Mouse (Mus musculus) cerebellum, adult 2 months (tissue): ENCODE measurements at regions not wholly inside any gene's neighbourhood (a gene's known extent, or its start where the extent isn't known, plus 50 kb on each side); places are given as distances from the start of the nearest gene placed in this dataset.

Experiments used
- DNase-seq, 2 experiments: peaks; one replicate each; pipeline ENCODE4 v3.0.0; 2021
- H3K27ac ChIP-seq: fragments of 200-500 bp; 2 replicates; pipeline ENCODE4 v1.5.1; 2012; ENCODE audit warnings: low read length, control low read depth, inconsistent platforms; ENCODE audit not compliant: insufficient read depth
- H3K27me3 ChIP-seq: fragments of 200-500 bp; 2 replicates; pipeline ENCODE4 v1.6.1; 2012; ENCODE audit warnings: inconsistent platforms, mild to moderate bottlenecking, low read length, moderate library complexity; ENCODE audit not compliant: control insufficient read depth, insufficient read depth
- H3K4me1 ChIP-seq: fragments of 200-500 bp; 2 replicates; pipeline ENCODE4 v1.6.1; 2011; ENCODE audit warnings: low read length; ENCODE audit not compliant: control insufficient read depth, insufficient read depth
- H3K4me3 ChIP-seq: fragments of 200-500 bp; replicated peaks from 2 replicates; pipeline ENCODE3; 2011; ENCODE audit warnings: mild to moderate bottlenecking, low read depth, low read length, control low read depth; ENCODE audit not compliant: insufficient read depth
- CTCF ChIP-seq: fragments of 200-500 bp; IDR thresholded peaks from 2 replicates; pipeline ENCODE4 v1.5.1; 2011; ENCODE audit warnings: low read depth, mild to moderate bottlenecking, control low read depth, low read length, moderate library complexity, borderline replicate concordance; ENCODE audit not compliant: insufficient read depth
- POLR2A ChIP-seq: fragments of 200-500 bp; IDR thresholded peaks from 2 replicates; pipeline ENCODE4 v1.6.1; 2011; ENCODE audit warnings: low read length, control low read depth, borderline replicate concordance; ENCODE audit not compliant: insufficient read depth
- WGBS: fragments of 180-500 bp; shearing (Covaris S2); methylation state at CpG from one replicate; pipeline ENCODE4 v1.1.7; 2018; 5-methylcytosine and 5-hydroxymethylcytosine counted together

GRCm38 (mm10) chr2:117543301-117543782 is 200.5 kb upstream of the Rasgrp1 start:
- TF ChIP-seq POLR2A (no peak), CTCF (no peak)
- 23% methylated on average over 7 of the region's 7 CpGs for WGBS
- Histone ChIP-seq H3K4me3 (no peak overlapping the region), H3K4me1 (no peaks in the 10 kb centered on the region), H3K27ac (no peak overlapping the region), H3K27me3 (no peaks in the 10 kb centered on the region)
- DNase-seq, result no peak

GRCm38 (mm10) chr2:117548273-117548672 is 205.5 kb upstream of the Rasgrp1 start:
- H3K4me1 ChIP-seq, result no peaks in the 10 kb centered on the region
- 27% methylated on average over 4 of the region's 4 CpGs for WGBS
- DNase-seq, result no peak
- H3K4me3 ChIP-seq, result no peak overlapping the region
- TF ChIP-seq CTCF, result no peak
- TF ChIP-seq POLR2A, result no peak
- H3K27me3 ChIP-seq, result no peaks in the 10 kb centered on the region
- no peak overlapping the region for H3K27ac ChIP-seq

GRCm38 (mm10) chr2:117556301-117556700 is 213.5 kb upstream of the Rasgrp1 start:
- H3K27ac ChIP-seq, result no peak overlapping the region
- H3K4me1 ChIP-seq, result no peaks in the 10 kb centered on the region
- TF ChIP-seq CTCF (no peak), POLR2A (no peak)
- WGBS, result 77% methylated on average over 2 of the region's 2 CpGs
- DNase-seq, result no peak
- H3K4me3 ChIP-seq, result no peak overlapping the region
- no peaks in the 10 kb centered on the region for H3K27me3 ChIP-seq

- no peaks in the 10 kb centered on the region for H3K27me3 ChIP-seq
- no peak overlapping the region for H3K4me3 ChIP-seq
- 45% methylated on average over 7 of the region's 7 CpGs for WGBS
- H3K4me1 ChIP-seq, result no peaks in the 10 kb centered on the region
- no peak for TF ChIP-seq POLR2A
- TF ChIP-seq CTCF, result no peak
- DNase-seq, result no peak
- H3K27ac ChIP-seq, result no peak overlapping the region
Measured at GRCm38 (mm10) chr2:117570987-117571386, 228.2 kb upstream of the Rasgrp1 start.

- H3K4me3 ChIP-seq, result no peak overlapping the region
- no peak for TF ChIP-seq CTCF
- no peak for TF ChIP-seq POLR2A
- no peaks in the 10 kb centered on the region for H3K27me3 ChIP-seq
- DNase-seq, result no peak
- WGBS, result 43% methylated on average over 3 of the region's 3 CpGs
- no peaks in the 10 kb centered on the region for H3K4me1 ChIP-seq
- no peak overlapping the region for H3K27ac ChIP-seq
Measured at GRCm38 (mm10) chr2:117587381-117587780, 244.6 kb upstream of the Rasgrp1 start.

- no peak for DNase-seq
- no peaks in the 10 kb centered on the region for H3K4me1 ChIP-seq
- WGBS, result 50% methylated on average over 2 of the region's 2 CpGs
- no peak overlapping the region for H3K27ac ChIP-seq
- H3K4me3 ChIP-seq, result no peak overlapping the region
- H3K27me3 ChIP-seq, result no peaks in the 10 kb centered on the region
- TF ChIP-seq CTCF (no peak), POLR2A (no peak)
Measured at GRCm38 (mm10) chr2:117595028-117595427, 252.2 kb upstream of the Rasgrp1 start.

- TF ChIP-seq POLR2A (no peak), CTCF (no peak)
- Histone ChIP-seq H3K27ac (no peak overlapping the region), H3K4me1 (no peaks in the 10 kb centered on the region), H3K27me3 (no peaks in the 10 kb centered on the region), H3K4me3 (no peak overlapping the region)
- DNase-seq, result no peak
Measured at GRCm38 (mm10) chr2:117597573-117597972, 254.8 kb upstream of the Rasgrp1 start.

- Histone ChIP-seq H3K27me3 (no peaks in the 10 kb centered on the region), H3K27ac (no peak overlapping the region), H3K4me1 (no peaks in the 10 kb centered on the region), H3K4me3 (no peak overlapping the region)
- no peak for DNase-seq
- 35% methylated on average over 1 of the region's 1 CpGs for WGBS
- TF ChIP-seq POLR2A, result no peak
- no peak for TF ChIP-seq CTCF
Measured at GRCm38 (mm10) chr2:117614772-117615171, 272.0 kb upstream of the Rasgrp1 start.

GRCm38 (mm10) chr2:117618063-117618462 is 275.3 kb upstream of the Rasgrp1 start:
- TF ChIP-seq POLR2A, result no peak
- no peak for TF ChIP-seq CTCF
- no peak overlapping the region for H3K27ac ChIP-seq
- no peak for DNase-seq
- WGBS, result 89% methylated on average over 3 of the region's 3 CpGs
- no peaks in the 10 kb centered on the region for H3K4me1 ChIP-seq
- no peaks in the 10 kb centered on the region for H3K27me3 ChIP-seq
- no peak overlapping the region for H3K4me3 ChIP-seq

GRCm38 (mm10) chr2:117623955-117624354 is 281.2 kb upstream of the Rasgrp1 start:
- TF ChIP-seq POLR2A (no peak), CTCF (no peak; the same call in 1 of the 2 replicates)
- Histone ChIP-seq H3K4me3 (no peak overlapping the region), H3K27me3 (no peaks in the 10 kb centered on the region), H3K27ac (no peak overlapping the region), H3K4me1 (no peaks in the 10 kb centered on the region)
- WGBS, result 45% methylated on average over 3 of the region's 3 CpGs
- no peak for DNase-seq
